Mouse (Mus musculus) erythroblast, embryonic 14.5 days (primary cell): ENCODE data around the gene Usmg5.

Experiments
- GATA1 ChIP-seq: IDR thresholded peaks from 2 replicates; pipeline ENCODE4 v1.6.1; 2012; ENCODE audit warnings: low read length, inconsistent platforms, mixed read lengths
- TAL1 ChIP-seq: IDR thresholded peaks from 3 replicates; pipeline ENCODE4 v1.6.1; 2012; ENCODE audit warnings: low read length, inconsistent platforms, mixed read lengths

GRCm38 (mm10) chr19:47053471-47053870 lies 37.0 kb downstream of the Usmg5 start:
- no peak for TF ChIP-seq GATA1
- TF ChIP-seq TAL1 = no peak
